Mouse (Mus musculus): ENCODE results near the gene Ctnna3. TPM values are rescaled to one million over a fixed set of nuclear protein-coding genes. Genes with fewer than 3 reads are reported as not detected.
A peak's percentile ranks its signal among the peaks of the same experiment; 100 is the strongest.

Ctnna3 gene
- total and polyA plus RNA-seq, 2 experiments from 2014 or later: 18.6 to 62.6 TPM

- 58% methylated on average over 11 of the region's 11 CpGs for WGBS
Measured at GRCm38 (mm10) chr10:64083813-64084212, 653.9 kb downstream of the Ctnna3 start.

GRCm38 (mm10) chr10:64084465-64084864 is 654.6 kb downstream of the Ctnna3 start:
- ATAC-seq (ENCODE audit: insufficient read depth, low read depth) (no peak), DNase-seq (ENCODE audit: low spot score) (peak; percentile 57)
- no peak overlapping the region for H3K9ac ChIP-seq (replicated peaks; ENCODE audit: low read depth, low read length)
- H3K9me3 ChIP-seq (replicated peaks; ENCODE audit: control insufficient read depth, low read length): no peaks in the 10 kb centered on the region
- no peak overlapping the region for H3K4me3 ChIP-seq (ENCODE audit: low read depth, low read length)
- H3K4me1 ChIP-seq (ENCODE audit: control insufficient read depth, insufficient read depth): 0 out of 2 replicates have a peak, but pooled peaks cover 6% of the 10 kb centered on the region
- no peak overlapping the region for H3K27ac ChIP-seq (ENCODE audit: low read depth)
- TF ChIP-seq CTCF (IDR thresholded peaks at IDR 0.05; ENCODE audit: low read depth): peak; percentile 98
- no peak for TF ChIP-seq EP300 (IDR thresholded peaks at IDR 0.05; ENCODE audit: low read depth)
- WGBS: 46% methylated on average over 4 of the region's 4 CpGs
- peaks cover 12% of the 10 kb centered on the region for H3K27me3 ChIP-seq (ENCODE audit: control insufficient read depth, insufficient read depth, low read length)
- no peaks in the 10 kb centered on the region for H3K36me3 ChIP-seq (replicated peaks; ENCODE audit: control insufficient read depth, insufficient read depth, low read length)
- no peak overlapping the region for H3K4me2 ChIP-seq (ENCODE audit: low read depth, low read length)

More at GRCm38 (mm10) chr10:64083813-64084212, 653.9 kb downstream of the Ctnna3 start:
- Histone ChIP-seq H3K9ac (replicated peaks; ENCODE audit: low read depth, low read length) (no peak overlapping the region), H3K9me3 (replicated peaks; ENCODE audit: control insufficient read depth, low read length) (no peaks in the 10 kb centered on the region), H3K36me3 (replicated peaks; ENCODE audit: control insufficient read depth, insufficient read depth, low read length) (no peaks in the 10 kb centered on the region), H3K4me1 (ENCODE audit: control insufficient read depth, insufficient read depth) (0 out of 2 replicates have a peak, but pooled peaks cover 6% of the 10 kb centered on the region), H3K4me2 (ENCODE audit: low read depth, low read length) (no peak overlapping the region), H3K27ac (ENCODE audit: low read depth) (no peak overlapping the region), H3K4me3 (ENCODE audit: low read depth, low read length) (no peak overlapping the region), H3K27me3 (ENCODE audit: control insufficient read depth, insufficient read depth, low read length) (peaks cover 12% of the 10 kb centered on the region)
- no peak for TF ChIP-seq CTCF (IDR thresholded peaks at IDR 0.05; ENCODE audit: low read depth)
- no peak for TF ChIP-seq EP300 (IDR thresholded peaks at IDR 0.05; ENCODE audit: low read depth)
- no peak for ATAC-seq (ENCODE audit: insufficient read depth, low read depth)
- DNase-seq (ENCODE audit: low spot score): no peak

- Histone ChIP-seq H3K36me3 (replicated peaks; ENCODE audit: control insufficient read depth, insufficient read depth, low read length) (no peaks in the 10 kb centered on the region), H3K9ac (replicated peaks; ENCODE audit: low read depth, low read length) (no peak overlapping the region), H3K4me1 (ENCODE audit: control insufficient read depth, insufficient read depth) (0 out of 2 replicates have a peak, but pooled peaks cover 6% of the 10 kb centered on the region), H3K4me3 (ENCODE audit: low read depth, low read length) (no peak overlapping the region), H3K9me3 (replicated peaks; ENCODE audit: control insufficient read depth, low read length) (no peaks in the 10 kb centered on the region), H3K4me2 (ENCODE audit: low read depth, low read length) (no peak overlapping the region), H3K27ac (ENCODE audit: low read depth) (no peak overlapping the region), H3K27me3 (ENCODE audit: control insufficient read depth, insufficient read depth, low read length) (peaks cover 12% of the 10 kb centered on the region)
- DNase-seq (ENCODE audit: low spot score) (no peak), ATAC-seq (ENCODE audit: insufficient read depth, low read depth) (no peak)
- 76% methylated on average over 16 of the region's 16 CpGs for WGBS
- TF ChIP-seq EP300 (IDR thresholded peaks at IDR 0.05; ENCODE audit: low read depth) (no peak), CTCF (IDR thresholded peaks at IDR 0.05; ENCODE audit: low read depth) (no peak)
Measured at GRCm38 (mm10) chr10:64086183-64086566, 656.3 kb downstream of the Ctnna3 start.

- H3K9me3 ChIP-seq (replicated peaks; ENCODE audit: control insufficient read depth, low read length): no peaks in the 10 kb centered on the region
- 0 out of 2 replicates have a peak, but pooled peaks cover 6% of the 10 kb centered on the region for H3K4me1 ChIP-seq (ENCODE audit: control insufficient read depth, insufficient read depth)
- no peak for DNase-seq (ENCODE audit: low spot score)
- H3K4me3 ChIP-seq (ENCODE audit: low read depth, low read length): 0 out of 2 replicates have a peak overlapping the region, but pooled peaks have one; percentile 2
- WGBS: 11% methylated on average over 12 of the region's 12 CpGs
- TF ChIP-seq CTCF (IDR thresholded peaks at IDR 0.05; ENCODE audit: low read depth) (no peak), EP300 (IDR thresholded peaks at IDR 0.05; ENCODE audit: low read depth) (no peak)
- no peaks in the 10 kb centered on the region for H3K36me3 ChIP-seq (replicated peaks; ENCODE audit: control insufficient read depth, insufficient read depth, low read length)
- H3K27me3 ChIP-seq (ENCODE audit: control insufficient read depth, insufficient read depth, low read length): peaks cover 12% of the 10 kb centered on the region
- no peak overlapping the region for H3K9ac ChIP-seq (replicated peaks; ENCODE audit: low read depth, low read length)
- no peak overlapping the region for H3K27ac ChIP-seq (ENCODE audit: low read depth)
- peak overlapping the region; percentile 68; the same call in 1 of the 2 replicates for H3K4me2 ChIP-seq (ENCODE audit: low read depth, low read length)
- no peak for ATAC-seq (ENCODE audit: insufficient read depth, low read depth)
Measured at GRCm38 (mm10) chr10:64086567-64087391, 656.9 kb downstream of the Ctnna3 start.

GRCm38 (mm10) chr10:64087521-64087920 is 657.6 kb downstream of the Ctnna3 start:
- H3K4me3 ChIP-seq (ENCODE audit: low read depth, low read length): peak overlapping the region; percentile 37
- H3K27me3 ChIP-seq (ENCODE audit: control insufficient read depth, insufficient read depth, low read length): peaks cover 12% of the 10 kb centered on the region
- ATAC-seq (ENCODE audit: insufficient read depth, low read depth) (0 out of 2 replicates have a peak, but pooled peaks have one; percentile 27), DNase-seq (ENCODE audit: low spot score) (no peak)
- H3K9ac ChIP-seq (replicated peaks; ENCODE audit: low read depth, low read length): 0 out of 2 replicates have a peak overlapping the region, but pooled peaks have one; percentile 37
- H3K4me1 ChIP-seq (ENCODE audit: control insufficient read depth, insufficient read depth): 0 out of 2 replicates have a peak, but pooled peaks cover 6% of the 10 kb centered on the region
- 3% methylated on average over 12 of the region's 12 CpGs for WGBS
- peak overlapping the region; percentile 68 for H3K4me2 ChIP-seq (ENCODE audit: low read depth, low read length)
- no peak for TF ChIP-seq EP300 (IDR thresholded peaks at IDR 0.05; ENCODE audit: low read depth)
- no peak for TF ChIP-seq CTCF (IDR thresholded peaks at IDR 0.05; ENCODE audit: low read depth)
- H3K27ac ChIP-seq (ENCODE audit: low read depth): no peak overlapping the region
- H3K9me3 ChIP-seq (replicated peaks; ENCODE audit: control insufficient read depth, low read length): no peaks in the 10 kb centered on the region
- H3K36me3 ChIP-seq (replicated peaks; ENCODE audit: control insufficient read depth, insufficient read depth, low read length): no peaks in the 10 kb centered on the region
